Mouse (Mus musculus) CD4-positive helper T cell, adult 2 months (primary cell): ENCODE results near the gene Il4i1.

Experiments
- DNase-seq: peaks from one replicate; pipeline ENCODE4 v3.0.0-alpha.2; 2012; ENCODE audit warnings: low read depth, missing footprints, low spot score

Gene Il4i1

GRCm38 (mm10) chr7:44848561-44849415 is 32.6 kb downstream of the Il4i1 start, which contains the start of the genes Akt1s1 and Tbc1d17:
TSS of gene Akt1s1 (plus strand) at chr7:44848991.
TSS of gene Tbc1d17 (minus strand) at chr7:44849079.
- peak; percentile 100 for DNase-seq

- peak; percentile 96 for DNase-seq
These were observed 33.4 kb downstream of the Il4i1 start for GRCm38 (mm10) chr7:44849416-44850111.

GRCm38 (mm10) chr7:44850146-44850545 is 34.0 kb downstream of the Il4i1 start:
- peak; percentile 75 for DNase-seq

GRCm38 (mm10) chr7:44850789-44851624 is 34.8 kb downstream of the Il4i1 start:
- no peak for DNase-seq

GRCm38 (mm10) chr7:44851625-44852234 is 35.5 kb downstream of the Il4i1 start:
- DNase-seq = no peak

- DNase-seq = no peak
These were observed 36.3 kb downstream of the Il4i1 start for GRCm38 (mm10) chr7:44852259-44853027.

GRCm38 (mm10) chr7:44853065-44853464 is 36.9 kb downstream of the Il4i1 start:
- DNase-seq = no peak

GRCm38 (mm10) chr7:44853596-44854355 is 37.6 kb downstream of the Il4i1 start:
- no peak for DNase-seq

- peak; percentile 82 for DNase-seq
These were observed 38.3 kb downstream of the Il4i1 start for GRCm38 (mm10) chr7:44854356-44855031.

- DNase-seq = no peak
These were observed 38.8 kb downstream of the Il4i1 start for GRCm38 (mm10) chr7:44855036-44855435.

- no peak for DNase-seq
These were observed 40.2 kb downstream of the Il4i1 start for GRCm38 (mm10) chr7:44856265-44856916.

- DNase-seq = peak; percentile 86
These were observed 40.9 kb downstream of the Il4i1 start, which contains the start of gene Pnkp for GRCm38 (mm10) chr7:44857042-44857552. TSS of gene Pnkp (plus strand) at chr7:44857139.

- peak; percentile 63 for DNase-seq
These were observed 41.7 kb downstream of the Il4i1 start for GRCm38 (mm10) chr7:44857905-44858304.

GRCm38 (mm10) chr7:44859896-44860295 is 43.7 kb downstream of the Il4i1 start:
- no peak for DNase-seq

GRCm38 (mm10) chr7:44860576-44861428 is 44.6 kb downstream of the Il4i1 start:
- DNase-seq = peak; percentile 61

GRCm38 (mm10) chr7:44861429-44861816 is 45.2 kb downstream of the Il4i1 start:
- DNase-seq = no peak

GRCm38 (mm10) chr7:44862434-44862833 is 46.2 kb downstream of the Il4i1 start:
- DNase-seq = no peak
